Mouse (Mus musculus): ENCODE measurements around the gene Kcnq5. TPM values are rescaled to one million over a fixed set of nuclear protein-coding genes. Genes with fewer than 3 reads are reported as not detected.

Gene Kcnq5
- 4.3 and 4.5 TPM in 2 replicates for polyA plus RNA-seq (2021; fragmentation: Nextera tagmentation)
- long read RNA-seq, experiment 1, partial matches to known transcripts = 3 of 9 reads
- long read RNA-seq, experiment 1, other reads (novel, unspliced or antisense) = 6 of 9 reads
- long read RNA-seq, experiment 2, partial matches to known transcripts = 4 of 47 reads
- long read RNA-seq, experiment 2, other reads (novel, unspliced or antisense) = 43 of 47 reads

GRCm38 (mm10) chr1:21961251-21962082, at the start of gene Kcnq5:
Kcnq5 (minus strand) TSS chr1:21961942.

GRCm38 (mm10) chr1:21383256-21383655, 578.5 kb downstream of the Kcnq5 start, which contains the start of gene Khdc1b:
Khdc1b (plus strand) TSS chr1:21383556.

GRCm38 (mm10) chr1:21368031-21368430, 593.7 kb downstream of the Kcnq5 start, which contains the start of gene Khdc1c:
Khdc1c (plus strand) TSS chr1:21368331.

GRCm38 (mm10) chr1:21349341-21349740, 612.4 kb downstream of the Kcnq5 start, which contains the start of gene Khdc1a:
Khdc1a (plus strand) TSS chr1:21349641.

